Mouse (Mus musculus): ENCODE results near the gene C1rl. TPM values are rescaled to one million over a fixed set of nuclear protein-coding genes. Genes with fewer than 3 reads are reported as not detected.
A peak's percentile ranks its signal among the peaks of the same experiment; 100 is the strongest.
"Not testable (repeated sequence)": the region's sequence is repeated elsewhere in the genome, so short reads cannot be mapped to it uniquely, and the experiment has no call there.

The C1rl gene
- total RNA-seq, 2 experiments from 2014 or later: 0.18 to 0.59 TPM

- intact Hi-C loops (cut with DNase I): loop anchor here (5.0 to 10.0 kb wide), 2 partner anchors 48 to 151 kb away; partner anchors contain the start of gene C1s1
- DNase-seq (ENCODE audit: low spot score in 2 of 2): no peak
Observed at GRCm38 (mm10) chr6:124493886-124494285, 973 bp downstream of the C1rl start.

GRCm38 (mm10) chr6:124496054-124496453 is 3.1 kb downstream of the C1rl start:
- no peak for DNase-seq (ENCODE audit: low spot score in 2 of 2)

GRCm38 (mm10) chr6:124499914-124500566 is 7.1 kb downstream of the C1rl start:
- intact Hi-C loops (cut with DNase I): loop anchor here (10.0 kb wide), 1 partner anchor 145 kb away; no protein-coding TSS in a partner anchor

More at GRCm38 (mm10) chr6:124496054-124496453, 3.1 kb downstream of the C1rl start:
- intact Hi-C loops (cut with DNase I): loop anchor here (10.0 kb wide), 1 partner anchor 149 kb away; no protein-coding TSS in a partner anchor

GRCm38 (mm10) chr6:124501473-124501872 is 8.6 kb downstream of the C1rl start:
- intact Hi-C loops (cut with DNase I): no loop called here
- no peak for DNase-seq (ENCODE audit: low spot score in 2 of 2)

More at GRCm38 (mm10) chr6:124499914-124500566, 7.1 kb downstream of the C1rl start:
- DNase-seq (ENCODE audit: low spot score in 2 of 2): no peak

GRCm38 (mm10) chr6:124502021-124502420 is 9.1 kb downstream of the C1rl start:
- intact Hi-C loops (cut with DNase I): no loop called here
- no peak for DNase-seq (ENCODE audit: low spot score in 2 of 2)

- DNase-seq (ENCODE audit: low spot score in 2 of 2): peak in 1 of 2 experiments; percentile 18
- intact Hi-C loops (cut with DNase I): no loop called here
Observed at GRCm38 (mm10) chr6:124505028-124505427, 12.1 kb downstream of the C1rl start.

- DNase-seq (ENCODE audit: low spot score in 2 of 2): no peak
- intact Hi-C loops (cut with DNase I): no loop called here
Observed at GRCm38 (mm10) chr6:124506991-124507390, 14.1 kb downstream of the C1rl start.

GRCm38 (mm10) chr6:124508292-124508691 is 15.4 kb downstream of the C1rl start:
- intact Hi-C loops (cut with DNase I): no loop called here

GRCm38 (mm10) chr6:124509192-124509591 is 16.3 kb downstream of the C1rl start:
- DNase-seq (ENCODE audit: low spot score in 2 of 2); intact Hi-C loops (cut with DNase I): not testable (repeated sequence)

More at GRCm38 (mm10) chr6:124508292-124508691, 15.4 kb downstream of the C1rl start:
- peak; percentile 22 to 39 for DNase-seq (ENCODE audit: low spot score in 2 of 2)

GRCm38 (mm10) chr6:124511936-124512335 is 19.0 kb downstream of the C1rl start:
- intact Hi-C loops (cut with DNase I): no loop called here
- DNase-seq (ENCODE audit: low spot score in 2 of 2): no peak

- intact Hi-C loops (cut with DNase I): no loop called here
Observed at GRCm38 (mm10) chr6:124512355-124512836, 19.5 kb downstream of the C1rl start, which contains the start of gene C1ra. TSS of gene C1ra (plus strand) at chr6:124512405.

GRCm38 (mm10) chr6:124517733-124518132 is 24.8 kb downstream of the C1rl start:
- intact Hi-C loops (cut with DNase I); DNase-seq (ENCODE audit: low spot score in 2 of 2): not testable (repeated sequence)

More at GRCm38 (mm10) chr6:124512355-124512836, 19.5 kb downstream of the C1rl start, which contains the start of gene C1ra:
- DNase-seq (ENCODE audit: low spot score in 2 of 2): peak; percentile 60 to 69

- intact Hi-C loops (cut with DNase I): not testable (repeated sequence)
Observed at GRCm38 (mm10) chr6:124522082-124522481, 29.2 kb downstream of the C1rl start.

GRCm38 (mm10) chr6:124527881-124528280 is 35.0 kb downstream of the C1rl start:
- intact Hi-C loops (cut with DNase I): no loop called here
- no peak for DNase-seq (ENCODE audit: low spot score in 2 of 2)

More at GRCm38 (mm10) chr6:124522082-124522481, 29.2 kb downstream of the C1rl start:
- peak; percentile 26 to 42 for DNase-seq (ENCODE audit: low spot score in 2 of 2)

- DNase-seq (ENCODE audit: low spot score in 2 of 2): no peak
- intact Hi-C loops (cut with DNase I): no loop called here
Observed at GRCm38 (mm10) chr6:124531077-124531476, 38.2 kb downstream of the C1rl start.

GRCm38 (mm10) chr6:124536125-124536829 is 43.4 kb downstream of the C1rl start:
- DNase-seq (ENCODE audit: low spot score in 2 of 2); intact Hi-C loops (cut with DNase I): not testable (repeated sequence)

- not testable (repeated sequence) for DNase-seq (ENCODE audit: low spot score in 2 of 2)
- intact Hi-C loops (cut with DNase I): loop anchor here (5.0 kb wide), 1 partner anchor 49 kb away; the partner anchor contains the start of gene C1rl
Observed at GRCm38 (mm10) chr6:124541176-124541575, 48.3 kb downstream of the C1rl start.

- intact Hi-C loops (cut with DNase I): loop anchor here (5.0 kb wide), 1 partner anchor 50 kb away; the partner anchor contains the start of gene C1rl
- peak; percentile 64 to 65 for DNase-seq (ENCODE audit: low spot score in 2 of 2)
Observed at GRCm38 (mm10) chr6:124542284-124542683, 49.4 kb downstream of the C1rl start, which contains the start of gene C1s1. TSS of gene C1s1 (minus strand) at chr6:124542359.

- DNase-seq (ENCODE audit: low spot score in 2 of 2): peak; percentile 9 to 14
- intact Hi-C loops (cut with DNase I): loop anchor here (5.0 kb wide), 1 partner anchor 52 kb away; the partner anchor contains the start of gene C1rl
Observed at GRCm38 (mm10) chr6:124544466-124544865, 51.6 kb downstream of the C1rl start.

GRCm38 (mm10) chr6:124545425-124545824 is 52.5 kb downstream of the C1rl start:
- DNase-seq (ENCODE audit: low spot score in 2 of 2): peak in 1 of 2 experiments; percentile 6
- intact Hi-C loops (cut with DNase I): no loop called here
